Mouse (Mus musculus): ENCODE results near the gene Rhox3f.
"Not testable (repeated sequence)": the region's sequence is repeated elsewhere in the genome, so short reads cannot be mapped to it uniquely, and the experiment has no call there.

GRCm38 (mm10) chrX:37628512-37628911 is 47.7 kb downstream of the Rhox3f start, which contains the start of gene Rhox3g:
- not testable (repeated sequence) for TF ChIP-seq CTCF (conservative IDR thresholded peaks at IDR 0.05; ENCODE audit: insufficient read depth, insufficient read length, low read depth, low read length); POLR2A (IDR thresholded peaks at IDR 0.05; ENCODE audit: low read depth, low read length)

Measured in kidney, adult 2 months (tissue).